Mouse (Mus musculus): ENCODE results near the gene Neurod6. TPM values are rescaled to one million over a fixed set of nuclear protein-coding genes. Genes with fewer than 3 reads are reported as not detected.
A peak's percentile ranks its signal among the peaks of the same experiment; 100 is the strongest.

Gene Neurod6
- polyA plus RNA-seq, 1 experiment from 2014 or later: 448 TPM

DNA sequence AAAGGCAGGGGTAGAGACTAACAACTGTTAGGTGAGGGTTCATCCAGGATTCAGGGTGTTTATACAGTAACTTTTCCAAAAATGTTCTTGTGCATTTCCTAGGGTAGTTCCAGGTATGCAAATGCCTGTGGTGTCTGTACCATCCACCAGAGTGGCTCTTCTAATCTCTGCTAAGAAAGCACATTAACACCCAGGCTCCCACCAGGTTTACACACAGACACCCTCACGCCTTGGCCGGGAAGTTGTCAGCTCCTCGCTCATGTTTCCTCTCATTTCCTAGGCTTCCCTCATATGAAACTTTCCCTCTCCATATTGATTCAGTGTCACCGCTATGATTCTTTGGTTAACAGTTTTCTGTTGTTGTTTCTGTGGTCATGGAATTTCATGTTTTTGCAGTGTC is 2.4 kb upstream of the Neurod6 start:
- DNase-seq (ENCODE audit: low spot score) (no peak), ATAC-seq (no peak)
- H3K27me3 ChIP-seq (replicated peaks; ENCODE audit: control insufficient read depth, insufficient read depth, low read length): no peaks in the 10 kb centered on the region
- H3K4me1 ChIP-seq (ENCODE audit: control insufficient read depth, insufficient read depth, low read length): peaks cover 6% of the 10 kb centered on the region; the same call in 1 of the 2 replicates
- H3K9me3 ChIP-seq (replicated peaks; ENCODE audit: control insufficient read depth, low read length): no peaks in the 10 kb centered on the region
- WGBS: 70% methylated on average over 4 of the region's 4 CpGs
- H3K4me3 ChIP-seq (ENCODE audit: low read depth, low read length): no peak overlapping the region
- H3K36me3 ChIP-seq (ENCODE audit: control insufficient read depth, insufficient read depth, low read length): no peaks in the 10 kb centered on the region
- peak overlapping the region; percentile 52; the same call in 1 of the 2 replicates for H3K27ac ChIP-seq (ENCODE audit: low read depth, low read length)
- no peak overlapping the region for H3K4me2 ChIP-seq (ENCODE audit: low read length)
- H3K9ac ChIP-seq (ENCODE audit: low read length): no peak overlapping the region; the same call in 1 of the 2 replicates

DNA sequence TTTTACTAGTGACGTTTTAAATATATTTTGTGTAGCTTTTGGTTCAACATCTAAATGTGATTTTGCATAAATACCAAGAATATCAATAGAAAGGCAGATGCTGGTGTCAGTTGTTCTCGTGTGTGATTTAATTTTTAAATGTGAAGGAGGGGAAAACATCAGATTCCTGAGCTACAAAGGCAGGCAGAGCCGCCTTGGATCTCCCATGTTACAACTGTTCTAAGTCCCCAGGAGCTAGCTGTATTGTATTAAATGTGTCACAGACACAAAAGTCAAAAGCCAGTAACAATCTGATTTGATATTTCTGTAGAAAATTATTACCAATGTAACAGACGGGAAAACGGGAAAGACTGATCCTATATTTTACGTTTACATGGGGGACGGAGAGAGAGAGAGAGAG is 1.8 kb upstream of the Neurod6 start:
- Histone ChIP-seq H3K27me3 (replicated peaks; ENCODE audit: control insufficient read depth, insufficient read depth, low read length) (no peaks in the 10 kb centered on the region), H3K4me3 (ENCODE audit: low read depth, low read length) (no peak overlapping the region), H3K4me1 (ENCODE audit: control insufficient read depth, insufficient read depth, low read length) (peaks cover 6% of the 10 kb centered on the region; the same call in 1 of the 2 replicates), H3K36me3 (ENCODE audit: control insufficient read depth, insufficient read depth, low read length) (no peaks in the 10 kb centered on the region), H3K27ac (ENCODE audit: low read depth, low read length) (peak overlapping the region; percentile 15; the same call in 1 of the 2 replicates), H3K9me3 (replicated peaks; ENCODE audit: control insufficient read depth, low read length) (no peaks in the 10 kb centered on the region), H3K4me2 (ENCODE audit: low read length) (peak overlapping the region; percentile 39), H3K9ac (ENCODE audit: low read length) (peak overlapping the region; percentile 45; the same call in 1 of the 2 replicates)
- no peak for ATAC-seq
- 67% methylated on average over 7 of the region's 7 CpGs for WGBS
- no peak for DNase-seq (ENCODE audit: low spot score)

- H3K27ac ChIP-seq (ENCODE audit: low read depth, low read length): peak overlapping the region; percentile 88
- H3K27me3 ChIP-seq (replicated peaks; ENCODE audit: control insufficient read depth, insufficient read depth, low read length): no peaks in the 10 kb centered on the region
- H3K9me3 ChIP-seq (replicated peaks; ENCODE audit: control insufficient read depth, low read length): no peaks in the 10 kb centered on the region
- peak overlapping the region; percentile 80 for H3K4me2 ChIP-seq (ENCODE audit: low read length)
- peak; percentile 62 for DNase-seq (ENCODE audit: low spot score)
- peak overlapping the region; percentile 35 for H3K4me3 ChIP-seq (ENCODE audit: low read depth, low read length)
- 50% methylated on average over 7 of the region's 7 CpGs for WGBS
- peak overlapping the region; percentile 68 for H3K9ac ChIP-seq (ENCODE audit: low read length)
- ATAC-seq: peak; percentile 18; the same call in 1 of the 2 replicates
- H3K4me1 ChIP-seq (ENCODE audit: control insufficient read depth, insufficient read depth, low read length): peaks cover 12% of the 10 kb centered on the region; the same call in 1 of the 2 replicates
- no peaks in the 10 kb centered on the region for H3K36me3 ChIP-seq (ENCODE audit: control insufficient read depth, insufficient read depth, low read length)
Observed at GRCm38 (mm10) chr6:55678571-55679185, 2.4 kb downstream of the Neurod6 start.

GRCm38 (mm10) chr6:55677326-55677725 is 3.7 kb downstream of the Neurod6 start:
- no peaks in the 10 kb centered on the region for H3K36me3 ChIP-seq (ENCODE audit: control insufficient read depth, insufficient read depth, low read length)
- H3K4me2 ChIP-seq (ENCODE audit: low read length): peak overlapping the region; percentile 80
- ATAC-seq (no peak), DNase-seq (ENCODE audit: low spot score) (peak; percentile 72)
- WGBS: 3% methylated on average over 8 of the region's 8 CpGs
- peaks cover 10% of the 10 kb centered on the region; the same call in 1 of the 2 replicates for H3K4me1 ChIP-seq (ENCODE audit: control insufficient read depth, insufficient read depth, low read length)
- H3K4me3 ChIP-seq (ENCODE audit: low read depth, low read length): peak overlapping the region; percentile 35
- peak overlapping the region; percentile 95 for H3K27ac ChIP-seq (ENCODE audit: low read depth, low read length)
- no peaks in the 10 kb centered on the region for H3K9me3 ChIP-seq (replicated peaks; ENCODE audit: control insufficient read depth, low read length)
- H3K27me3 ChIP-seq (replicated peaks; ENCODE audit: control insufficient read depth, insufficient read depth, low read length): no peaks in the 10 kb centered on the region
- H3K9ac ChIP-seq (ENCODE audit: low read length): peak overlapping the region; percentile 74

DNA sequence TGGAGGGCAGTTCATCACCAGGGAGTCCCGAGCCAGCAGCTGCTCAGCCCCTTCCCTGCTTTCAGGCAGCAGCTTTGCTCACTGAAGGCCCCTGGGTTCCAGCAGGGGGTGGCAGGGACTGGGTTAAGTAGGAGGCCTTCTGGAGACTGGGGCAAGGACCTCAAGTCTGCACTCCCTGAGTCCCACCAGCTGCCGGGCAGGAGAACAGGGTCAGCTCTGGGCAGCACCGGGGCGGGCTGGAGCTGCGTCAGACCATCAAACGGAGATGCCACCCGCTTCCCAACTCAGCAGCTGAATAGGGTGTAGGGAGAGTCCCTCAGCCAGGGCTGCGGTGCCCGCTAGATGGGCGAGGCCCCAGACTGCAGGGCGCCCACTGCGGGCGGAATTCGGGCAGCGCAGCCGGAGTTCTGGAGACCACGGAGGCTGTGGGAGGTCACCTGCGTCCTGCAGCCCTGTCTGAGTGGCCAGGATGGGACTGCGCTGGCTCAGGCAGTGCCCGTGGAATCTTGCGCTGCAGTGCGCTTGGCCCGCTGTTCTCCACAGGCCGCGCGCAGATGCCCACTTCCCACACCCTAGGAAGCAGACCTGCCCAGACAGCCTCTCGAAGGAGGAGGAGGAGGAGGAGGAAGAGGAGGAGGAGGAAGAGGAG is 4.3 kb downstream of the Neurod6 start:
- peak overlapping the region; percentile 74 for H3K9ac ChIP-seq (ENCODE audit: low read length)
- under 1% methylated on average over 26 of the region's 27 CpGs for WGBS
- no peaks in the 10 kb centered on the region for H3K27me3 ChIP-seq (replicated peaks; ENCODE audit: control insufficient read depth, insufficient read depth, low read length)
- peak overlapping the region; percentile 35 for H3K4me3 ChIP-seq (ENCODE audit: low read depth, low read length)
- H3K36me3 ChIP-seq (ENCODE audit: control insufficient read depth, insufficient read depth, low read length): no peaks in the 10 kb centered on the region
- peak; percentile 75 for DNase-seq (ENCODE audit: low spot score)
- peak overlapping the region; percentile 80 for H3K4me2 ChIP-seq (ENCODE audit: low read length)
- peak; percentile 72 for ATAC-seq
- peak overlapping the region; percentile 95 for H3K27ac ChIP-seq (ENCODE audit: low read depth, low read length)
- H3K4me1 ChIP-seq (ENCODE audit: control insufficient read depth, insufficient read depth, low read length): peaks cover 7% of the 10 kb centered on the region; the same call in 1 of the 2 replicates
- H3K9me3 ChIP-seq (replicated peaks; ENCODE audit: control insufficient read depth, low read length): no peaks in the 10 kb centered on the region

DNA sequence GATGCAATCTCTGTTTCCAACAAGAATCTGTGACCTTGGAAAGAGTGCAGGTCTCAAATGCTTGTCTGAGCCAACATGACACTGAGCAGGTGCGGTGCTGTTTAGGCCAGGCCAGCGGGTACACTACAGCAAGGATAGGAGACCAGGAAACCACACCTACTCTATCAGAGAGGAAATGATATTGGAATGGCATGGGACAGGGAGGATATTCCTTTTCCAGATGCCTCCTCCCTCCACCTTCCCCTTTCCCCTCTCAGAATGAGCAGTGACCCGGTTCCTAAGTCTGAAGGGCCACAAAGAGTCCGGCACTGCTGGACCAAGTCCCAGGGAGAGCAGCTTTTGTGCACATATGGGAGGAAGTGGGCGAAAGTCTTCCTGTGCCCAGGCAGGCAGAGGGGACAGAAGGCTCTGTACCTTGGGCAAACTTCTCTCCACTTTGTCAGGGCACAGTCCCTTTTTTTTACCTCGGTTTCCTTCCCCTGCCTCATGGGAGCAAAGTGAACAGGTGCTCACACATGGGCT is 4.9 kb downstream of the Neurod6 start:
- DNase-seq (ENCODE audit: low spot score) (no peak), ATAC-seq (0 out of 2 replicates have a peak, but pooled peaks have one; percentile 8)
- WGBS: 62% methylated on average over 6 of the region's 6 CpGs
- peak overlapping the region; percentile 35; the same call in 1 of the 2 replicates for H3K4me3 ChIP-seq (ENCODE audit: low read depth, low read length)
- H3K4me2 ChIP-seq (ENCODE audit: low read length): peak overlapping the region; percentile 80
- H3K27ac ChIP-seq (ENCODE audit: low read depth, low read length): peak overlapping the region; percentile 95
- H3K27me3 ChIP-seq (replicated peaks; ENCODE audit: control insufficient read depth, insufficient read depth, low read length): no peaks in the 10 kb centered on the region
- H3K9ac ChIP-seq (ENCODE audit: low read length): peak overlapping the region; percentile 74
- H3K36me3 ChIP-seq (ENCODE audit: control insufficient read depth, insufficient read depth, low read length): no peaks in the 10 kb centered on the region
- H3K9me3 ChIP-seq (replicated peaks; ENCODE audit: control insufficient read depth, low read length): no peaks in the 10 kb centered on the region
- peaks cover 7% of the 10 kb centered on the region; the same call in 1 of the 2 replicates for H3K4me1 ChIP-seq (ENCODE audit: control insufficient read depth, insufficient read depth, low read length)

DNA sequence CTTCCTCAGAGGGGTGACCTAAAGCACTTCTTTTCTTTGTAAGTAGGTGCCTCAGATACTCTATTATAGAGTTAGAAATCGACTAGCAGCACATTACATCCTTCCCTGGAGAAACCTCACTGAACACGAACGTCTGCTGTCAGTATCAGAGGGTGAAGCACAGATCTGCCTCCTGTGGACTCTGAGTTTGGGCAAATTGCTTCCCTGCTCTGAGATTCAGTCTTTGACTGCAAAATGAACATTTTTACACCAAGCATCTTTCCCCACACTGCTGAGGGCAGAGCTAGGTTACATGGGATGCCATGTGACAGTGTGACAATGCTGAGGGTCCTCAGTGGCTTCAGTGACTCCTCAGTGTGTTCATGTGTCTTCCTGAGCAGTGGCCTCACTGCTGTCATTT is 13.3 kb downstream of the Neurod6 start:
- ATAC-seq (no peak), DNase-seq (ENCODE audit: low spot score) (no peak)
- H3K4me3 ChIP-seq (ENCODE audit: low read depth, low read length): no peak overlapping the region
- no peak overlapping the region for H3K9ac ChIP-seq (ENCODE audit: low read length)
- no peak overlapping the region for H3K27ac ChIP-seq (ENCODE audit: low read depth, low read length)
- WGBS: 78% methylated on average over 3 of the region's 3 CpGs
- H3K4me2 ChIP-seq (ENCODE audit: low read length): no peak overlapping the region
- H3K9me3 ChIP-seq (replicated peaks; ENCODE audit: control insufficient read depth, low read length): no peaks in the 10 kb centered on the region
- H3K27me3 ChIP-seq (replicated peaks; ENCODE audit: control insufficient read depth, insufficient read depth, low read length): no peaks in the 10 kb centered on the region
- no peaks in the 10 kb centered on the region for H3K36me3 ChIP-seq (ENCODE audit: control insufficient read depth, insufficient read depth, low read length)
- H3K4me1 ChIP-seq (ENCODE audit: control insufficient read depth, insufficient read depth, low read length): no peaks in the 10 kb centered on the region

GRCm38 (mm10) chr6:55661126-55661915 is 19.7 kb downstream of the Neurod6 start:
- H3K4me3 ChIP-seq (ENCODE audit: low read depth, low read length): no peak overlapping the region
- H3K4me2 ChIP-seq (ENCODE audit: low read length): no peak overlapping the region
- no peaks in the 10 kb centered on the region for H3K27me3 ChIP-seq (replicated peaks; ENCODE audit: control insufficient read depth, insufficient read depth, low read length)
- ATAC-seq (no peak), DNase-seq (ENCODE audit: low spot score) (no peak)
- 72% methylated on average over 5 of the region's 5 CpGs for WGBS
- H3K4me1 ChIP-seq (ENCODE audit: control insufficient read depth, insufficient read depth, low read length): no peaks in the 10 kb centered on the region
- no peak overlapping the region for H3K27ac ChIP-seq (ENCODE audit: low read depth, low read length)
- no peaks in the 10 kb centered on the region for H3K36me3 ChIP-seq (ENCODE audit: control insufficient read depth, insufficient read depth, low read length)
- no peaks in the 10 kb centered on the region for H3K9me3 ChIP-seq (replicated peaks; ENCODE audit: control insufficient read depth, low read length)
- no peak overlapping the region for H3K9ac ChIP-seq (ENCODE audit: low read length)
